Comparison of ENCODE assay signal across 10 mouse cellular contexts in the genomic region with DNA sequence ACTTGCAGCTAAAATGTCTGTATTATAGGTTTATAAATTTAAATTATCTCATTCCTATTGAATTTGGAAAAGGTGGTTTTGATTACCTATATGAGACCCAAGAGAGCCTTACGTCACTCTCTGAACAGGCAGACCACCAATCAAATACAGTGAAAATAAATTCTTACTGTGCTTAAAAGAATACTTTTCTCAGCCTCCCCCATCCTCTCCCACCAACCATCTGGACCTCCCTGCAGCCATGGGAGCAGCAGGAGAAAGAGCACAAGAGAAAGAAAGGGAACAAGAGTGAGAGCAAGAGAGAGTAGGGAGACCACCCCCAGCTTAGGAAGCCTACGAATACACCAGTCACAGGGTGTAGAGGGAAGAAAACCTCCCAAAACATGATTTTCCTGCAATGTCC.
DNase-seq lines count a peak whose midpoint lies in the region; ATAC-seq and TF ChIP-seq lines count a peak whose summit lies in the region.
"Had no signal": no experiment of that assay in that cellular context is flagged by ENCODE, and none has a peak within 500 bp of the region (broad histone marks: within the 10 kb centered on the region; RNA-seq: fewer than 3 reads in every experiment).

No protein-coding gene starts in this region.

- TF ChIP-seq CTCF in cerebellum, adult 2 months (IDR thresholded peaks at IDR 0.05; ENCODE audit: borderline replicate concordance, insufficient read depth, low read depth, low read length), result no peak

- no peak overlapping the region for H3K27ac ChIP-seq in embryonic facial prominence, embryonic 11.5 days (replicated peaks; ENCODE audit: low read depth, low read length)
- H3K27ac ChIP-seq in hindbrain, embryonic 14.5 days, result no peak overlapping the region
- no peak overlapping the region for H3K27ac ChIP-seq in cerebellum, adult 2 months (ENCODE audit: insufficient read depth, low read length)

- no peaks in the 10 kb centered on the region for H3K27me3 ChIP-seq in embryonic facial prominence, embryonic 11.5 days (ENCODE audit: control insufficient read depth, insufficient read depth, low read length)
- no peaks in the 10 kb centered on the region for H3K27me3 ChIP-seq in hindbrain, embryonic 14.5 days (ENCODE audit: control insufficient read depth, insufficient read depth, low read length)
- no peaks in the 10 kb centered on the region for H3K27me3 ChIP-seq in cerebellum, adult 2 months (ENCODE audit: control insufficient read depth, insufficient read depth, low read length)

- peaks cover 4% of the 10 kb centered on the region; the same call in 1 of the 2 replicates for H3K9me3 ChIP-seq in embryonic facial prominence, embryonic 11.5 days (replicated peaks; ENCODE audit: control insufficient read depth, low read length)
- 0 out of 2 replicates have a peak, but pooled peaks cover 4% of the 10 kb centered on the region for H3K9me3 ChIP-seq in hindbrain, embryonic 14.5 days (ENCODE audit: control insufficient read depth, low read length)

- ATAC-seq in embryonic facial prominence, embryonic 11.5 days (replicated peaks; ENCODE audit: insufficient number of reproducible peaks, low FRiP score, low TSS enrichment, low read depth), result peak; percentile 56; the same call in 1 of the 2 replicates
- ATAC-seq in hindbrain, embryonic 14.5 days (ENCODE audit: low FRiP score), result no peak

- WGBS in embryonic facial prominence, embryonic 11.5 days, result 40% methylated on average over 2 of the region's 2 CpGs
- WGBS in hindbrain, embryonic 14.5 days, result 64% methylated on average over 2 of the region's 2 CpGs
- 68% methylated on average over 2 of the region's 2 CpGs for WGBS in cerebellum, adult 2 months

- H3K4me3 ChIP-seq in embryonic facial prominence, embryonic 11.5 days (ENCODE audit: low read depth, low read length), result no peak overlapping the region
- H3K4me3 ChIP-seq in hindbrain, embryonic 14.5 days (replicated peaks; ENCODE audit: low read length), result no peak overlapping the region
- no peak overlapping the region for H3K4me3 ChIP-seq in cerebellum, adult 2 months (replicated peaks; ENCODE audit: insufficient read depth, low read depth, low read length)

- no peak overlapping the region for H3K9ac ChIP-seq in embryonic facial prominence, embryonic 11.5 days (replicated peaks; ENCODE audit: low read length)
- no peak overlapping the region for H3K9ac ChIP-seq in hindbrain, embryonic 14.5 days

- no peaks in the 10 kb centered on the region for H3K36me3 ChIP-seq in embryonic facial prominence, embryonic 11.5 days (replicated peaks; ENCODE audit: control insufficient read depth, insufficient read depth, low read depth, low read length)
- H3K36me3 ChIP-seq in hindbrain, embryonic 14.5 days (replicated peaks; ENCODE audit: control insufficient read depth, insufficient read depth), result no peaks in the 10 kb centered on the region

- DNase-seq in layer of hippocampus, adult 18-20 months (ENCODE audit: low spot score in 2 of 2), result peak; percentile 50 to 68
- DNase-seq in layer of hippocampus, adult 9-10 months (ENCODE audit: low spot score), result no peak
- peak; percentile 54 for DNase-seq in embryonic facial prominence, embryonic 11.5 days (ENCODE audit: low spot score)
- DNase-seq in frontal cortex, postnatal 36 days (ENCODE audit: low spot score in 2 of 2), result peak; percentile 48 to 60
- peak; percentile 64 for DNase-seq in mesoderm, embryonic 11.5 days (ENCODE audit: low read depth, low spot score)
- DNase-seq in hindbrain, embryonic 14.5 days (ENCODE audit: low spot score), result no peak
- no peak for DNase-seq in urinary bladder, adult 2 months (ENCODE audit: low spot score)
- DNase-seq in cerebellum, adult 2 months, result no peak
- DNase-seq: cerebellum, adult 18-20 months; lung, adult 18-20 months had no signal

- no peaks in the 10 kb centered on the region for H3K4me1 ChIP-seq in embryonic facial prominence, embryonic 11.5 days (ENCODE audit: control insufficient read depth, insufficient read depth, low read length)
- H3K4me1 ChIP-seq in hindbrain, embryonic 14.5 days (replicated peaks; ENCODE audit: control insufficient read depth, insufficient read depth, low read length), result no peaks in the 10 kb centered on the region
- H3K4me1 ChIP-seq in cerebellum, adult 2 months (ENCODE audit: control insufficient read depth, insufficient read depth, low read length), result no peaks in the 10 kb centered on the region

- H3K4me2 ChIP-seq in embryonic facial prominence, embryonic 11.5 days (ENCODE audit: low read depth, low read length), result no peak overlapping the region
- no peak overlapping the region for H3K4me2 ChIP-seq in hindbrain, embryonic 14.5 days (replicated peaks)

- TF ChIP-seq POLR2A in cerebellum, adult 2 months (IDR thresholded peaks at IDR 0.05; ENCODE audit: borderline replicate concordance, insufficient read depth, low read length), result no peak

Comparison
In these comparisons a context has a peak if more than half of its experiments do, and no peak if none do; other contexts are left out.
1. DNase-seq: peak in layer of hippocampus, adult 18-20 months (2 of 2), embryonic facial prominence, embryonic 11.5 days (single experiment), frontal cortex, postnatal 36 days (2 of 2) and mesoderm, embryonic 11.5 days (single experiment); none in layer of hippocampus, adult 9-10 months (single experiment), hindbrain, embryonic 14.5 days (single experiment), urinary bladder, adult 2 months (single experiment) and cerebellum, adult 2 months (0 of 2).